Mouse (Mus musculus) ES-E14 (cell line): Measurements from ENCODE around the gene Txndc9.

Experiments
- CHD2 ChIP-seq: IDR thresholded peaks from 2 replicates; pipeline ENCODE4 v1.6.1; 2014; ENCODE audit warnings: mild to moderate bottlenecking, low read depth, low read length, inconsistent platforms
- MAFK ChIP-seq: IDR thresholded peaks from 2 replicates; pipeline ENCODE4 v1.6.1; 2014; ENCODE audit warnings: mild to moderate bottlenecking, low read depth, low read length, inconsistent platforms; ENCODE audit not compliant: insufficient read depth
- ZC3H11A ChIP-seq: IDR thresholded peaks from 2 replicates; pipeline ENCODE4 v1.6.1; 2012; ENCODE audit warnings: low read depth, mild to moderate bottlenecking, inconsistent platforms, low read length, borderline replicate concordance
- ZNF384 ChIP-seq: IDR thresholded peaks from 2 replicates; pipeline ENCODE4 v1.6.1; 2012; ENCODE audit warnings: low read depth, low read length, inconsistent platforms

GRCm38 (mm10) chr1:37958516-37958915 lies 39.2 kb downstream of the Txndc9 start:
- TF ChIP-seq ZNF384 (no peak), MAFK (no peak), ZC3H11A (no peak), CHD2 (no peak)
